Mouse (Mus musculus) MEL (cell line): Measurements from ENCODE around the gene Sorcs1.

ENCODE experiments used
- CTCF ChIP-seq, 3 experiments: IDR thresholded peaks in 2 of 3; conservative IDR thresholded peaks in 1 of 3; 2 replicates each; pipeline ENCODE4 v1.5.1; 2011 to 2012; ENCODE audit warnings: low read length in 3 of 3, low read depth in 2 of 3, mild to moderate bottlenecking in 2 of 3, improper control_type of control experiment in 1 of 3, inconsistent platforms in 1 of 3, mixed read lengths in 1 of 3, moderate library complexity in 1 of 3; ENCODE audit not compliant: control insufficient read depth in 1 of 3, insufficient read depth in 1 of 3, poor library complexity in 1 of 3, severe bottlenecking in 1 of 3
- E2F4 ChIP-seq: IDR thresholded peaks from 2 replicates; pipeline ENCODE4 v1.6.1; 2011; ENCODE audit warnings: low read depth, low read length, improper control_type of control experiment, borderline replicate concordance
- ELF1 ChIP-seq: IDR thresholded peaks from 2 replicates; pipeline ENCODE4 v1.6.1; 2014; ENCODE audit warnings: low read depth, mild to moderate bottlenecking, inconsistent platforms, low read length, improper control_type of control experiment, moderate library complexity
- GATA1 ChIP-seq: IDR thresholded peaks from 2 replicates; pipeline ENCODE4 v1.6.1; 2011; ENCODE audit warnings: low read depth, low read length, improper control_type of control experiment
- MAZ ChIP-seq: IDR thresholded peaks from 2 replicates; pipeline ENCODE4 v1.6.1; 2012; ENCODE audit warnings: low read depth, mild to moderate bottlenecking, inconsistent platforms, low read length, improper control_type of control experiment
- MYC ChIP-seq: IDR thresholded peaks from 2 replicates; pipeline ENCODE4 v1.6.1; 2011; ENCODE audit warnings: low read depth, mild to moderate bottlenecking, low read length, improper control_type of control experiment, moderate library complexity
- NELFE ChIP-seq: IDR thresholded peaks from 2 replicates; pipeline ENCODE4 v1.6.1; 2011; ENCODE audit warnings: low read depth, low read length, improper control_type of control experiment
- POLR2A ChIP-seq, 2 experiments: IDR thresholded peaks; 2 replicates each; pipeline ENCODE4 v1.6.1; 2011 to 2012; ENCODE audit warnings: low read length in 2 of 2, mild to moderate bottlenecking in 2 of 2, control low read depth in 1 of 2, improper control_type of control experiment in 1 of 2, low read depth in 1 of 2, moderate library complexity in 1 of 2; ENCODE audit not compliant: control insufficient read depth in 1 of 2, insufficient read depth in 1 of 2, poor library complexity in 1 of 2
- TCF12 ChIP-seq: IDR thresholded peaks from 2 replicates; pipeline ENCODE4 v1.6.1; 2014; ENCODE audit warnings: low read depth, mild to moderate bottlenecking, inconsistent platforms, low read length, improper control_type of control experiment, moderate library complexity
- USF2 ChIP-seq, 2 experiments: IDR thresholded peaks; 2 replicates each; pipeline ENCODE4 v1.6.1; 2011 to 2012; ENCODE audit warnings: improper control_type of control experiment in 2 of 2, low read length in 2 of 2, borderline replicate concordance in 1 of 2, inconsistent platforms in 1 of 2, low read depth in 1 of 2, mild to moderate bottlenecking in 1 of 2; ENCODE audit not compliant: insufficient read depth in 1 of 2

- no peak for TF ChIP-seq CTCF (IDR thresholded peaks at IDR 0.05 in 2 of 3, conservative IDR thresholded peaks at IDR 0.05 in 1 of 3; ENCODE audit: control insufficient read depth in 1 of 3, insufficient read depth in 1 of 3, low read depth in 2 of 3, low read length in 3 of 3, poor library complexity in 1 of 3, severe bottlenecking in 1 of 3)
- TF ChIP-seq E2F4 = no peak
- TF ChIP-seq MYC = no peak
- no peak for TF ChIP-seq NELFE
- TF ChIP-seq ELF1 = no peak
- no peak for TF ChIP-seq MAZ
- TF ChIP-seq POLR2A (IDR thresholded peaks at IDR 0.05; ENCODE audit: control insufficient read depth in 1 of 2, insufficient read depth in 1 of 2, low read depth in 1 of 2, low read length in 2 of 2, poor library complexity in 1 of 2) = no peak
- no peak for TF ChIP-seq GATA1
- TF ChIP-seq TCF12 = no peak
- TF ChIP-seq USF2 (IDR thresholded peaks at IDR 0.05; ENCODE audit: borderline replicate concordance in 1 of 2, insufficient read depth in 1 of 2, low read depth in 1 of 2, low read length in 2 of 2) = no peak
These were observed 187.7 kb downstream of the Sorcs1 start for GRCm38 (mm10) chr19:50490721-50491120.
